Mouse (Mus musculus) hematopoietic stem cell, adult 5-6 weeks (primary cell): ENCODE measurements around the gene Smu1. TPM values are rescaled to one million over a fixed set of nuclear protein-coding genes. Genes with fewer than 3 reads are reported as not detected.
A peak's percentile ranks its signal among the peaks of the same experiment; 100 is the strongest.
"Not testable (repeated sequence)": the region's sequence is repeated elsewhere in the genome, so short reads cannot be mapped to it uniquely, and the experiment has no call there.

Source experiments
- ATAC-seq, 2 experiments: fragments of 125-278 bp in 1 of 2; replicated peaks in 1 of 2; 2 replicates each; pipeline ENCODE4 v1.8.0; 2016 to 2017; ENCODE audit warnings: inconsistent platforms in 2 of 2, mild to moderate bottlenecking in 2 of 2, moderate number of reproducible peaks in 2 of 2, low read depth in 1 of 2, moderate TSS enrichment in 1 of 2; ENCODE audit not compliant: low FRiP score in 2 of 2, poor library complexity in 2 of 2, severe bottlenecking in 2 of 2, insufficient read depth in 1 of 2, low TSS enrichment in 1 of 2
- total RNA-seq: library from RNA; stranded (forward); fragments of 172-1452, 232-1000 nt; gene quantifications from 2 replicates; pipeline ENCODE4 v1.2.3, GENCODE M21; 2017

Gene Smu1
- 140 and 144 TPM in 2 replicates for total RNA-seq

GRCm38 (mm10) chr4:40757780-40758420, at the start of gene Smu1:
Gene Smu1, minus strand, starts transcription at chr4:40757923.
- peak; percentile 89 to 94 for ATAC-seq

DNA sequence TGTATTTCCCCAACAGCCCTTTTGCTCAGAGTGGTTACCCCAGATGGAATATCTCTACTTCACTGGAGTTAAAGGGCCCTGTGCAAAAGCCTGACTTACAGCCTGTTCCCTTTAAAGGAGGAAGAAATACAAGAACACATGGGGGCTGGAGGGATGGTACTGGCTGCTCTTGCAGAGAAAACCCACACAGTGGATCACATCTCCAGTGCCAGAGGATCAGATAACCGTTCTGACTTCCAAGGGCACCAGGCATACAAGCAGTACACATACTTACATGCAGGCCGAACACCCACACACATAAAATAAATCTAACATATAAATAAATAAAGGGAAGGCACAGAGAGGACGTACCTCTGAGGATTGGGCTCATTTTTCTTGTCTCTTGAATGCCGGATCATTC, 49.7 kb upstream of the Smu1 start:
- ATAC-seq: no peak

- no peak for ATAC-seq
Observed at GRCm38 (mm10) chr4:40805401-40805800, 47.7 kb upstream of the Smu1 start.

GRCm38 (mm10) chr4:40802787-40803186, 45.1 kb upstream of the Smu1 start:
- ATAC-seq: no peak

DNA sequence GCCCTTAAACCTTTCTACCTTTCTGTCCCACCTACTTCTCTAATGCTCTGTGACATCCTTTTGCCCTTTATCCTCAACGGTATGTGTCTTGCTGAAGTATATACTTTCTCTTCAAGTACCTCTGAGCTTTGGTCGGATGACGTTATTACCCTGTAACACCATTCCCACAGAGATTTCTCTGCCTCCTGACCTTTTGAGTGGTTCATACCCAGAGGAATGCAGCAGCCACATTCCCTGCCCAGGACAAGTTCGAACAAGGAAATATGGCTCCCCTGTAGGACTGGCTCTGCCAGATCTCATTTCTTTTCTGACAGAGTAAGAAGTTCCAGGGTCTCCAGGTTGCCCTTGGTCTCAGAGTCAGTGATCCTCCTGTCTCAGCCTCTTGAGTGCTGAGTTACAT, 44.2 kb upstream of the Smu1 start:
- ATAC-seq: no peak

- ATAC-seq: no peak
Observed at GRCm38 (mm10) chr4:40800873-40801272, 43.1 kb upstream of the Smu1 start.

DNA sequence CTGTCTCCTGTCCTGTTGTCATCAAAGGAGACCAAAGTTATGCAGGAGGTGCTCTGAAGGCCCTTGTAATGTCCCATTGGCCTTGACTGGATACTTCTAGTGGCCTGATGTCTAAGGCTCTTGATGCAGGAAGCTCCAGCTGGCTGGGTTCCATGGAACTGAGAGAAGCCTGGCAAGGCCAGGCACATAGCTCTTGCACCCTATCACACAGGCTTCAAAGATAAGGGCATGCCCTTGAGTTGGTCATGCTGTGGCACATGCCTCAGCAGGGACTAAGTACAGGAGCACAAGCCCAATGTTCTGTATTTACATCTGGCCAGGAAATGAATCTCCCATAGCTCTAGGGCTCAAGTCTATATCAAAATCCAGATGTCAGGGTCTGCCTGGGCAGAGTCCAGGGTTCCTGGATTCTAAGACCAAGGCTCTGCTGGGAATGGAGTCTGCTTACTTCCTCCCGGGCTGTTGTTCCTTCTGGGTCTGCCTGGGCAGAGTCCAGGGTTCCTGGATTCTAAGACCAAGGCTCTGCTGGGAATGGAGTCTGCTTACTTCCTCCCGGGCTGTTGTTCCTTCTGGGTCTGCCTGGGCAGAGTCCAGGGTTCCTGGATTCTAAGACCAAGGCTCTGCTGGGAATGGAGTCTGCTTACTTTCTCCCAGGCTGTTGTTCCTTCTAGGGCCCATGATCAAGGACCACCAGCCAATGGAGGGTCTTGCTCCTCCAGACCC, 41.3 kb upstream of the Smu1 start:
- ATAC-seq: not testable (repeated sequence)

GRCm38 (mm10) chr4:40795761-40796160, 38.0 kb upstream of the Smu1 start:
- ATAC-seq: no peak

DNA sequence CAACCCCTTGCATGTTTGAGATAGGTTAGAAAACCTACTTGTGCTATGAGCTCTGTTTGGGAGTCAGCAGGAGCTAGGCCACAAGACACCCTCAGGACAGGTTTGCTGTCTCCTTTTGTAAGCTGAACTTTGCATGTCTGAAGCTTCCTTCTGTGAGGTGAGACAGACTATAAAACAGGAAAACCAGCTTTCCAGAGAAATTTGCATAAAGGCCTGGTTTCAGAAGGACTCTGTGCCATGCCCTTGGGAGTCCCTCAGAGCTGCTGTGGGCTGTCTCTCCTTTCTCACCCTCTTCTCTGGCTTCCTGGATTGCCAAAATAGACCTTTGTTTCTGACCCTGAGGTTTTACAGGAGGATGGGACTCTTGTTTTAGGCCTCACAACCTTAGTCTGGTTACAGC, 36.6 kb upstream of the Smu1 start:
- no peak for ATAC-seq

DNA sequence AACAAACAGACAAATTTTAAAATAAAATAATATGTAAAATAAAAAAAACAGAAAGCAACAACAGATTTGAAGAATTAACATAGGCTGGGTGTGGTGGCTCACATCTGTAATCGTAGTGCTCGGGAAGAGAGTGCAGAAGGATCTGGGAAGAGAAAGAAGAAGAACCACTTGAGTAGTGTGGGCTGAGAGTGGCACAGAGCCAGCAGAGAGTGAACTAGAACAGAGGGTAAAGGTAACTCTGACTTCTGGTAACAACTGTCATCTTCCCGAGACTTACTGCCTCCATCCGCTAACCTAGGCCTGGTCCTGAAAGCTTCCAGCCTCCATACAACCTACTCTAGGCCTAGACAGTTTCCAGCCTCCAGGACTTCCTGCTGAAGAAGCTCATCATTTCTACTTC, 33.5 kb upstream of the Smu1 start:
- no peak for ATAC-seq

DNA sequence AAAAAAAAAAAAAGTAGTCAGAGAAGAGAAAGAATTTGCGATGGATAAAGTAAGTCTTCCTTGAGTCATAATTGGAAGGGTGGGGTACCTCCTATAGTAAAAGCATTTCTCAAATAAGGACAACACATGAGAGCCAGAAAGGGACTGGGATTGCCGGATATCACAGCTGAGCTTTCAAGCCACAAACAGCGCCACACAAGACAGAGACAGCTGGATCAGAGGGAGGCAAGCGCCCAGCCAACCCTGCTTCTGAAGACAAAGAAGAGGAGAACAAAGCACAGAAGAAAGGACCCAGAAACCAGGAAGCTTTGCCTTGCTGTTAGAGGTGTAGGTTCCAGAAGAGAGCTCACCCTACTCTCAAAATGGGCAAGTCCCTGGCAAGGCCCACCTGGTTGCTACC, 28.9 kb upstream of the Smu1 start:
- ATAC-seq: no peak

GRCm38 (mm10) chr4:40785620-40786166, 28.0 kb upstream of the Smu1 start:
- no peak for ATAC-seq

- ATAC-seq: peak; percentile 28 to 44; a peak in 1 of 4 replicates
Observed at GRCm38 (mm10) chr4:40784556-40785169, 26.9 kb upstream of the Smu1 start.

DNA sequence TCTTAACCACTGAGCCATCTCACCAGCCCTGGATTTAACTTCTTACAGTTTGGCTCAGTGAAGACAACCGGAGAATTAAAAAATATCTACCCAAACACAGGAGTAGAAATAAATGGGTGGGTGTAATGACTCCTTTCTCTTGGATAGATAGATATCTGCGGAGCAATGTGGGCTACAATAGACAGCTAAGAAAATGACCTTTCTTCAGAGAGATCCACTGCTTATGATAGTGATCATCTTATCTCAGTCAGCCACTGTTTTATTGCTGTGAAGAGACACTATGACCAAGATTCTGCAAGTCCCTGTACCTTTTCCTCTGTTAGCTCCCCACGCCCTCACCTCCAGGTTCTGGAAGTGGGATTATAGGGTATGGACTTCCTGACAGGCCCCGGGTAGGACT, 25.3 kb upstream of the Smu1 start:
- ATAC-seq: no peak

GRCm38 (mm10) chr4:40781797-40782495, 24.2 kb upstream of the Smu1 start:
- 0 out of 4 replicates have a peak, but pooled peaks of 1 of the 2 experiments have one; percentile 26 for ATAC-seq

DNA sequence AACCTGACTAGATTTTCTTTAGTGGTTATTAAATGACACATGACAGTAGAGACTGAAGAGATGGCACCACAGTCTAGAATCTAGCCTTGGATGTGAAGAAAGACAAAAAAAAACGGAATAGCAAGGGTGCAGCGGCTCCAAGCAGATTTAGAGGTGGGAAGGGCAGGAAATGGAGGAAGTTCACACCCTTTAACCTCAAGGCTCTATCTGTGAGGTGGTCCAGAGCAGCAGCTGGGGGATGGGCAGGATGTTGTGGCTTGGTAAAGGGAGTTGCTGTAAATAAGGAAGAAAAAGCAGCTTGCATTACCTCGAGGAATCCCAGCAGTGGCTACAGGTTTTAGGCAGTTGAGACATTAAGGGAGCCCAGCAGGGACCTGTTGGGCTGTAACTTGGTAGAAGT, 23.4 kb upstream of the Smu1 start:
- peak; percentile 76 to 88 for ATAC-seq

DNA sequence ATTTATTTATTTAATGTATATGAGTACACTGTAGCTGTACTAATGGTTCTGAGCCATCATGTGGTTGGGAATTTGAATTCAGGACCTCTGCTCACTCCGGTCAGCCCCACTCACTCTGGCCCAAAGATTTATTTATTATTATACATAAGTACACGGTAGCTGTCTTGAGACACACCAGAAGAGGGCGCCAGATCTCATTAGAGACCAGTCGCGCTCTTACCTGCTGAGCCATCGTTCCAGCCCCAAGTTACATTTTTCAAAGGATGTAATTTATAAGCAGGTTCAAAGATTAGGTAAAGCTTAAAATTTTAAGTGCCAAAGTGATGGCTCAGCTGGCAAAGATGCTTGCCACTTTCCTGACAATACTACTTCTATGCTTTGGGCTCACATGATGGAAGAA, 20.9 kb upstream of the Smu1 start:
- ATAC-seq: no peak

DNA sequence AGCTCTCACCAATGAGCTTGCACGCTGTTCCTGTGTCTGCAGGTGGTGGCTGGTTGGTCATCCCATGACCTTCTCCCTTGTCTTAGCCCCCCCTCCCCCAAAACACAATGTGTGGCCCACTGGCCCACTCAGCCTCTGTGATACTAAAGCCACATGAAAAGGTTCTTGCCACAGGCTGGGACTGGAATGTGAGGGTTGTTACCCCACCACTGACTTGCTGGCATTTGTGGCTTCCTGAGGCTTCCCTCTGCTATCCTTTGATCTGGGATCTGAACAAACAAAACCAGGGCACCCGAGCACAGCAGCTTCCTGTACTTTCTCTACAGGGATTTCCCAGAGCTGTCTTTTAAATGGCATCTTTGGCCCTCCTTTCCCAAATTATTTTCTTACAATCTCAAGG, 19.4 kb upstream of the Smu1 start:
- no peak for ATAC-seq
